Mouse (Mus musculus) stomach, postnatal 0 days (tissue): ENCODE data around the gene Serpinb6a.

Experiments
- CTCF ChIP-seq: IDR thresholded peaks from 2 replicates; pipeline ENCODE4 v1.5.1; 2016; ENCODE audit warnings: antibody characterized with exemption, low read depth, mild to moderate bottlenecking, moderate library complexity
- EP300 ChIP-seq: optimal IDR thresholded peaks from 2 replicates; pipeline ENCODE3; 2016; ENCODE audit warnings: antibody characterized with exemption

- TF ChIP-seq EP300 (no peak), CTCF (no peak)
These were observed 4.6 kb upstream of the Serpinb6a start for GRCm38 (mm10) chr13:34007234-34007633.
